Mouse (Mus musculus) cerebellum, adult 2 months (tissue): ENCODE data around the gene Fam205a4. TPM values are rescaled to one million over a fixed set of nuclear protein-coding genes. Genes with fewer than 3 reads are reported as not detected.
"Not testable (repeated sequence)": the region's sequence is repeated elsewhere in the genome, so short reads cannot be mapped to it uniquely, and the experiment has no call there.

ENCODE experiments used
- DNase-seq, 2 experiments: peaks; one replicate each; pipeline ENCODE4 v3.0.0; 2021
- H3K27ac ChIP-seq: fragments of 200-500 bp; 2 replicates; pipeline ENCODE4 v1.5.1; 2012; ENCODE audit warnings: low read length, control low read depth, inconsistent platforms; ENCODE audit not compliant: insufficient read depth
- H3K27me3 ChIP-seq: fragments of 200-500 bp; 2 replicates; pipeline ENCODE4 v1.6.1; 2012; ENCODE audit warnings: inconsistent platforms, mild to moderate bottlenecking, low read length, moderate library complexity; ENCODE audit not compliant: control insufficient read depth, insufficient read depth
- H3K4me1 ChIP-seq: fragments of 200-500 bp; 2 replicates; pipeline ENCODE4 v1.6.1; 2011; ENCODE audit warnings: low read length; ENCODE audit not compliant: control insufficient read depth, insufficient read depth
- H3K4me3 ChIP-seq: fragments of 200-500 bp; replicated peaks from 2 replicates; pipeline ENCODE3; 2011; ENCODE audit warnings: mild to moderate bottlenecking, low read depth, low read length, control low read depth; ENCODE audit not compliant: insufficient read depth
- WGBS: fragments of 180-500 bp; shearing (Covaris S2); methylation state at CpG from one replicate; pipeline ENCODE4 v1.1.7; 2018; 5-methylcytosine and 5-hydroxymethylcytosine counted together
- polyA plus RNA-seq: library from polyadenylated mRNA; depleted of rRNA; stranded (reverse); fragments of >200 nt; gene quantifications from 2 replicates; pipeline ENCODE4 v1.2.3, GENCODE M21; 2012; rRNA removed

The Fam205a4 gene
- polyA plus RNA-seq = 0.61 and 1.1 TPM in 2 replicates

DNA sequence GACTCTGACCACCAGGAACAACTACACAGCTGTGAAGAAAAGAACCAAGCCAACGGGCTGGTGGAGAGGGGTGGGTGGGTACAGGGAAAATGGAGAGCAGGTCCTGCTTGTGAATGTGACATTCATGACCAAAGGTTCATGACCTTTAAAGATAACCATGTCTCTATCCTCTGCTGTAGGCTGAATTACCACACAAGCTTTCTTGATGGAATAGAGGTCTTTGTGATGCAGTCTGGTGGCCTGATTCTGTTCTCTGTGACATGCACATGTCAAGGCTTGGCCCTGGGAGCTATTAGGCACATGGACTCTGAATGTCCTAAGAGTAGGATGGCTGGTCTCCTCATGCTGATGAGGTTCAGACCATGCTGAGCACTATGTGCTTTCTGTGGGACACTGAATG, at the start of gene Fam205a4:
Fam205a4 (plus strand) TSS at position 301 of the 400 bp plus-strand sequence.
- not testable (repeated sequence) for H3K4me3 ChIP-seq, H3K4me1 ChIP-seq, H3K27me3 ChIP-seq, H3K27ac ChIP-seq, DNase-seq
- WGBS = no CpG with 5 or more reads among the region's 1 CpGs

- no CpG with 5 or more reads among the region's 8 CpGs for WGBS
- not testable (repeated sequence) for H3K4me1 ChIP-seq, H3K27ac ChIP-seq, DNase-seq, H3K27me3 ChIP-seq, H3K4me3 ChIP-seq
Observed at GRCm38 (mm10) chr4:41941272-41941671, 24.6 kb upstream of the Fam205a4 start, which contains the start of gene Gm20878. TSS of gene Gm20878 (plus strand) at chr4:41941572.

Other genes starting within 250 kb of the Fam205a4 start
- gene Dctn3, start 242.9 kb upstream of the Fam205a4 start, polyA plus RNA-seq = 162 and 167 TPM in 2 replicates
- gene Arid3c, start 234.9 kb upstream of the Fam205a4 start, polyA plus RNA-seq = 0.16 and 0.18 TPM in 2 replicates
- gene Galt, start 210.8 kb upstream of the Fam205a4 start, polyA plus RNA-seq = 196 and 206 TPM in 2 replicates
- 65.9 and 71.1 TPM in 2 replicates for gene Sigmar1, start 209.9 kb upstream of the Fam205a4 start, polyA plus RNA-seq
- gene Ccl27a, start 191.8 kb upstream of the Fam205a4 start, polyA plus RNA-seq = 236 and 247 TPM in 2 replicates
- not detected in 2 replicates for gene Gm21541, start 62.4 kb upstream of the Fam205a4 start, polyA plus RNA-seq
- gene Gm20878, start 24.5 kb upstream of the Fam205a4 start, polyA plus RNA-seq = 8.1 and 9.7 TPM in 2 replicates
- gene Gm21093, start 68.7 kb downstream of the Fam205a4 start, polyA plus RNA-seq = 0.87 and 1.0 TPM in 2 replicates
- not detected in 2 replicates for gene Gm3893, start 125.1 kb downstream of the Fam205a4 start, polyA plus RNA-seq
- gene Gm13304, start 148.8 kb downstream of the Fam205a4 start, polyA plus RNA-seq = 0.17 and 0.38 TPM in 2 replicates
- gene Gm13306, start 187.4 kb downstream of the Fam205a4 start, polyA plus RNA-seq = 0.59 and 0.76 TPM in 2 replicates
- 0.36 and 0.44 TPM in 2 replicates for gene Gm13305, start 202.5 kb downstream of the Fam205a4 start, polyA plus RNA-seq